Mouse (Mus musculus): ENCODE measurements around the gene Krtap17-1.

Gene Krtap17-1

GRCm38 (mm10) chr11:99993620-99994383 lies at the start of gene Krtap17-1:
Gene Krtap17-1 (minus strand): TSS chr11:99993994.
- no peak for DNase-seq

GRCm38 (mm10) chr11:100041454-100041853 lies 47.7 kb upstream of the Krtap17-1 start, which contains the start of gene Krt34:
Gene Krt34 (minus strand): TSS chr11:100041554.
- no peak for DNase-seq

DNA sequence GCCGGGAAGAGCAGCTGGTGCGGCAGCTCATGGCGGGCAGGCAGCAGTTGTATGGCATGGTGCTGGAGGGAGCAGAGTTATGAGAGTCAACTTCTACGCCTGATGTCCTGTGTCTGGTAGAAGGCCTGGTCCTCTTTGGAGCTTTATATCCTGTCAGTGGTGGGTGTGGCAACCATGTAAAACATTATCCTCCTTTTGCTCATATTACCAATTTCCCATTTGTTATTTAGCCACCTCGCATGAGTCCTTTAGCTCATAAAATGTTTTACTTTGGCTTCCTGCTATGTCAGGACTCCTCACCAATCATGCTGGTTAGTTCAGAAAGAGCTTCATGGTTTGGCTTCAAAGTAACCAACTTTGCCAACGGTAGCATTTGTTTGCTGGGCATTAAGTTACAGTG lies 36.0 kb upstream of the Krtap17-1 start, which contains the start of gene Krt33b:
Gene Krt33b (minus strand): TSS at position 101 of the 400 bp plus-strand sequence.
- no peak for DNase-seq

DNA sequence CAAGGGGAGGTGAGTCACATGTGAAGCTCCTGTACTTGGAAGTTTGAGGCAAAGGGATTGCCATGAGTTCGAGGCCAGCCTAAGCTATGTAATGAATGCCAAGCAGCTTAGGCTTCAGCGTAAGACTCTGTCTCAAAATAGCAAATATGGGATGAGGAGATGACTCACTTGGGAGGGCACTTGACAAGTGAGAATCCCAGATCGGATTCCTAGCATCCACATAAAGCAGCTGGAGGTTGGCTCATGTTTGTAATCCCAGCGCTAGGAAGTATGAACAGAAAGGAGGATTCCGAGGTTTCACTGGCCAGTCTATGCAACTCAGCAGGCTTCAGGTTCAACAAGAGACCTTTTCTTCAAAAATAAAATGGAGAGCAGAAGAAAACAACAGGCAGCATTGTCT lies 27.6 kb upstream of the Krtap17-1 start:
- DNase-seq, result no peak

- DNase-seq, result no peak
Observed at GRCm38 (mm10) chr11:100019466-100019865, 25.7 kb upstream of the Krtap17-1 start.

DNA sequence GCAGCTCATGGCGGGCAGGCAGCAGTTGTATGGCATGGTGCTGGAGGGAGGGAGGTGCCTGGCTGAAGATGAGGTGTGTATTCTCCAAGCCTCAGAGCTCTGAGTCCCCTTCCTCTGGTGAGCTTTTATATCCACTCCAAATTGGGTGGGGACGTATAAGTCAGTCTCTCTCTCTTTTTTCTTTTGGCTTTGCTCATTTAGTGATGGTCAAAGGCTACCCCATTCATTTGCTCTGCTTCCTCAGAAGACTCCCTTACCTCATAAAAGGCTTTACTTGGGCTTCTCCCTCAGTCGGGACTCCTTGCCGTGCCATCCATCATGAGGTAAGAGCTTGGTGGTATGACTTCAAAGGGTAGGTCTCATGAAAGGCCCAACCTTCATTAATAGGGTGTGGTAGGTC lies 22.3 kb upstream of the Krtap17-1 start, which contains the start of gene Krt33a:
Gene Krt33a (minus strand): TSS at position 101 of the 400 bp plus-strand sequence.
- DNase-seq, result no peak

GRCm38 (mm10) chr11:100013691-100014171 lies 19.9 kb upstream of the Krtap17-1 start:
- DNase-seq, result no peak

GRCm38 (mm10) chr11:100010682-100011081 lies 16.9 kb upstream of the Krtap17-1 start:
- DNase-seq, result no peak

DNA sequence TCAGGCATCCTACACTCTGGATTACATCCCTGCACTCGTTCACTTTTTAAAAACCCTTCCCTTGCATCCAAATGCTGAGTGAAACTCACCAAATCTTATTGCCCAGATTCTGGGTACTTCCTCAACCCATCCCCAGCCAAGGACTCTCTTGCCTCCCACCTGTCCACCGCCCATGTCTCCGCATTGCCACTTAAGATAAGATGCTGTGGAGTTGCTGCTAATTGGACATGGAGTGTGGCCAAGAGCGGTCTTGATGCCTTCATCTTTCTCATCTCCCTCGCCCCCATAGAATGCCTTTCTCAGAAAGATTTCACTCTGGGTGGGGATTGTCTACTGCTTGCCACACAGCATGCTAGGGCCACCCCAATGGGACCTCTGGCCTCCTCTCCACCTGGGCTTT lies 14.5 kb upstream of the Krtap17-1 start:
- no peak for DNase-seq

GRCm38 (mm10) chr11:100006624-100007023 lies 12.8 kb upstream of the Krtap17-1 start:
- no peak for DNase-seq

DNA sequence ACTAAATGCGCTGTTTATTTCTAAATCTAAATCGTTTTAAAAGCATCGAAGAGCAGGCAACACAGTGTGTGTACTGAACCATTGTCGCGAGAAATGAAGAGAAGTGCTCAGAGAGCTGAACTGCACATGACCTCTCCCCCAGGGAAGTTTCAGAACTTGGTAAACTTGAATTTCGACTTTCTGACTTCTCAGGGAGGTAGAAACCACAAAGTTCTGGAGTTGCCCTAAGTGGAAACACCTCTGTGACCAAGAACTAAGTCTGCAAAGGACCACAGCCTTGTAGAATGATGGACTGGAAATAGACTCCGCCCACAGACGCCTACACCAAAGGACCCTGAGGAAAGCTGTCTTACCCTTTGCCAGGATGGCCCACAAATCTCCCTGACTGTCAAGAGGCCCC lies 12.1 kb upstream of the Krtap17-1 start:
- DNase-seq, result no peak

GRCm38 (mm10) chr11:100004846-100005245 lies 11.1 kb upstream of the Krtap17-1 start:
- peak; percentile 58 for DNase-seq

DNA sequence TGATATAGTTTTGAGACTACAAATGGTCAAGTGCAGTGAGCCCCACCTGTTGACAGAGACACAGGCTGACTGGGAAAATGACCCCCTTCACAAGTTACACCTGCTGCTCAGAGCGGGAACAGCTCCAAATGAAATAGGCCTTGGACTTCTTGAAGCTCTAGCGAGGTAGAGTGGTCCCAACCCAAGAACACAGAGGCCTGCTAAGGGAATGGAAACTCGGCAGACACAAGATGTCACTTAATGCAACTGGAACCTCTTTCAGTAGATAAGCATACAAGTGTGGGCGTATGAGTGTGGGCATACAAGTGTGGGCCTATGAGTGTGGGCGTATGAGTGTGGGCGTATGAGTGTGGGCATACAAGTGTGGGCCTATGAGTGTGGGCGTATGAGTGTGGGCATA lies 5.3 kb upstream of the Krtap17-1 start:
- DNase-seq, result no peak

DNA sequence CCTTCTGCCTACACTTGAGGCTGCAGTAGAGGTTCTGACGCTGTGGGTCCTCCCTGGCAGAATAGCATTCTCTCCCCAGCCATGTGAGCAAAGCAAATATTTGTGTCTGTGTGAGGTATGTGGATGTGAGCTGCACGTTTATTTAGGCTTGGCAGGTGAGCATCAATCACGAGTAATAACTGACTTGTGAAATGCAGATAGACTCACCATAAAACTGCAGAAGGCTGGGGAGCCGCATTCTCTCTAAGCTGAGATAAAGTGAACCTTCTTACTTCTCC lies 529 bp upstream of the Krtap17-1 start:
- no peak for DNase-seq

GRCm38 (mm10) chr11:99990571-99990970 lies 3.2 kb downstream of the Krtap17-1 start:
- no peak for DNase-seq

- DNase-seq, result no peak
Observed at GRCm38 (mm10) chr11:99989881-99990405, 3.9 kb downstream of the Krtap17-1 start.

- no peak for DNase-seq
Observed at GRCm38 (mm10) chr11:99988530-99988929, 5.3 kb downstream of the Krtap17-1 start.

GRCm38 (mm10) chr11:99986180-99986647 lies 7.6 kb downstream of the Krtap17-1 start, which contains the start of gene Krtap16-1:
Gene Krtap16-1 (minus strand): TSS chr11:99986597.
- no peak for DNase-seq

DNA sequence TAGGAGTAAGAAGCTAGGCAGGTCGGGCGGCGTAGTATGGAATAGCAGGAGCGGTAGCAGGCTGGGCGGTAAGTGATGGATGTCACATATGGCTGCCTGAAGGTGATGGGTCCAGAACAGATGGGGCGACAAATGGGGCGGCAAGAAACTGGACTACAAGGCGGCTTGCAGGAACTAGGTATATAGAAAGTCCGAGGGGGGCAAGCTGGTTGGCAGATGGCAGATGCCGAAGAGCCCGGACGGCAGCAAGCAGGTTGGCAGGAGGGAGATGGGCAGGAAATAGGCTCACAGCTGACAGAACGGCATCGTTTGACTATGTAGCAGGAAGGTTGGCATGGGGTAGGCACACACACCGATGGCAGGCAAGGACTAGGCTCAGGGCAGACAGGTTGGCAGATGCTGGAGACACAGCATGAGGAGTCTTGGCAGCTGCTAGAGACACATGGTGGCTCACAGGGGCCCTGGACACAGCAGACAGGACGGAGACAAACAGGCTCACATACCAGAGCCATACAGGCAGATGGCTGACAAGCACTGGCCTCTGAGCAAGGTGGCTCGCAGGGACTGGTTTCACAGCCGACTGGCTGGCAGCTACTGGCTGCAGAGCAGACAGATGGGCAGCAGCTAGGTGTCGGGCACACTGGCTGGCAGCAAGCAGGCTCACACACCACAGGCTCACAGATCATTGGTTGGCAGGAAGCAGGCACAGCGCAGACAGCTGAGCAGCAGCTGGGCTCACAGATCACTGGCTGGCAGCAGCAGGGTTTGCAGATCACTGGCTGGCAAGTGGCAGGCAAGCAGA lies 8.3 kb downstream of the Krtap17-1 start:
- peak; percentile 68 for DNase-seq

GRCm38 (mm10) chr11:99983442-99983841 lies 10.4 kb downstream of the Krtap17-1 start:
- no peak for DNase-seq

DNA sequence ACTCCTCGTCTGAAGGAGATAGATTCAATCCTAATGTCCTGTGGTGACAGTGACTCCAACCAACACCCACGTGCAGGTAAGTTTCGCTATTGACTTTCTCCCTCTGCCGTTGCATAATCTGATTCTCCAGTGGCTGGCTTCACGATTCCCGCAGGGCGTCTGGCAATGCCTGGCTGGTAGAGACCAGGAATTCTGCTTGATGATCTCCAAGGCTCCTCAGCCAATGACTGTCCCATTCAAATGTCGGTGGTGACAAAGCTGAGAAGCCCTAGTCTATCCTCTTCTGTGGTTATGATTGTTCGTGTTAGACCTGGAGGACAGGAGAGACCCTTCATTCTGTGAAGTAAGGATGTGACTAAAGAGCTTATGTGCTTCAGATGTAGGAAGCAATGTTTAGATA lies 11.1 kb downstream of the Krtap17-1 start:
- no peak for DNase-seq

GRCm38 (mm10) chr11:99978953-99979352 lies 14.8 kb downstream of the Krtap17-1 start, which contains the start of gene Krtap29-1:
Gene Krtap29-1 (minus strand): TSS chr11:99979053.
- DNase-seq, result no peak

DNA sequence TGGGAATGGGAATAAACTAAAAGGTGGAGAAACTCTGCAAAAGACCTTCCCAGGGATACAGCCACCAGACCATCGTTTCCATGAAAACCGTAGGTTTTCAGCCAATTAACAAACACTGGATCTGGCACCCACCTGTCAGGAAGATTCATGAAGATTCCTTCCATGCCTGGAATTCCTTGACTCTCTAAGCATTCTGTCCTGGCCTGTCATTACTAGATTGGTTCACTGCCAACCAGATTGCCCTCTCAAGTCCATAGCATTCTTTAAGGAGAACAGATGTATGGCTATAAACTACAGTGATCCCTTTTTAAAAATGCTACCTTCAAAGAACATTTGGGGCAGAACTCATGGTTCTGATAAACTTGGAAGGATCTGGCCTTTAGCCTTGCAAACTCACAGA lies 27.8 kb downstream of the Krtap17-1 start:
- DNase-seq, result no peak

All from layer of hippocampus, adult 9-11 months (tissue).